Mouse (Mus musculus) bone marrow, adult 2 months (tissue): ENCODE measurements at regions not wholly inside any gene's neighbourhood (a gene's known extent, or its start where the extent isn't known, plus 50 kb on each side); places are given as distances from the start of the nearest gene placed in this dataset.

ENCODE experiments used
- H3K27ac ChIP-seq: fragments of 200-500 bp; 2 replicates; pipeline ENCODE4 v1.5.1; 2012; ENCODE audit warnings: low read depth, mild to moderate bottlenecking, control low read depth, inconsistent platforms, low read length; ENCODE audit not compliant: control insufficient read depth, poor library complexity, insufficient read depth
- H3K4me1 ChIP-seq: fragments of 200-500 bp; 2 replicates; pipeline ENCODE4 v1.6.1; 2011; ENCODE audit warnings: low read length; ENCODE audit not compliant: control insufficient read depth, insufficient read depth
- H3K4me3 ChIP-seq: fragments of 200-500 bp; replicated peaks from 2 replicates; pipeline ENCODE3; 2011; ENCODE audit warnings: mild to moderate bottlenecking, low read depth, low read length, control low read depth; ENCODE audit not compliant: control insufficient read depth
- CTCF ChIP-seq: fragments of 200-500 bp; IDR thresholded peaks from 2 replicates; pipeline ENCODE4 v1.5.1; 2011; ENCODE audit warnings: low read length, control low read depth; ENCODE audit not compliant: control insufficient read depth, insufficient read depth
- POLR2A ChIP-seq: fragments of 200-500 bp; IDR thresholded peaks from 2 replicates; pipeline ENCODE4 v1.6.1; 2011; ENCODE audit warnings: low read depth, mild to moderate bottlenecking, control low read depth, low read length, borderline replicate concordance; ENCODE audit not compliant: control insufficient read depth
- WGBS: fragments of 180-500 bp; shearing (Covaris S2); methylation state at CpG from one replicate; pipeline ENCODE4 v1.1.7; 2018; 5-methylcytosine and 5-hydroxymethylcytosine counted together

DNA sequence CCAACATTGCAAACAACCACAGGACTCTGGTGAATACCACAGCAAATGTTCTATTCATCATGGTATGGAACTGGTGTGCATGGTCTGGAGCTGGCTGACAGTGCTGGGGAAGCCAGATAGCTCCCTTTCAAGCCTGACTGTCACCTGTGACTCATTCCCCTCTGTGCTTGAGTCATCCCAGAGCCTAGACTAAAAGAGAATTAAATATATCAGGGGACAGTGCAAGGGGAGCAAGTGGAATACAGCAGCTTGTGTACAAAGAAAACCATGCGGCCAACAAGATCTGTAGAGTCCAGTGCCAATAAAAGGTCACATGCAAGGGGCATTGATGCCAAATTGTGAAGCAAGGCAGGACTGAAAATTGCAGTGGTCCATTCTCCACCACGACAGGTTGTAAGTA is 117.7 kb downstream of the Pah start:
- Histone ChIP-seq H3K4me3 (no peak overlapping the region), H3K27ac (no peak overlapping the region), H3K4me1 (no peaks in the 10 kb centered on the region)
- 82% methylated on average over 2 of the region's 2 CpGs for WGBS
- TF ChIP-seq POLR2A: no peak
- no peak for TF ChIP-seq CTCF

DNA sequence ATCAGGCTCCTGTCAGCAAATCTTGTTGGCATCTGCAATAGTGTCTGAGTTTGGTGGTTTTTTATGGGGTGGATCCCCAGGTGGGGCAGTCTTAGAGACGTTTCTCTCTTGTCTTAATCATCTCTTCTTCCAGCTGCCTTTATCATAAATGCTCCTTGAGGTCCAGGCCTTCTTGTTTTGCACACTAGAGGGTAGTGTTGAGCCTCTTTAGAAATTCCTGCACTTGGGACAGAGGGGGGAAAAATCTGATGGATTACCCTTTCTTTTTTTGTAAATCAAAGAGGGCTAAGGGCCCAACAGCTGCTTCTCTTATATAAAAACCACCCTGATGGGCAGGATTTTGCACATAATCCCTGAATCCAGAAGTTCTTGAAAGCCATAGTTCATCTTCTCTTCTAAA is 127.5 kb downstream of the Pah start:
- 3% methylated on average over 1 of the region's 1 CpGs for WGBS
- no peaks in the 10 kb centered on the region for H3K4me1 ChIP-seq
- TF ChIP-seq CTCF: no peak
- no peak for TF ChIP-seq POLR2A
- H3K27ac ChIP-seq: no peak overlapping the region
- no peak overlapping the region for H3K4me3 ChIP-seq

DNA sequence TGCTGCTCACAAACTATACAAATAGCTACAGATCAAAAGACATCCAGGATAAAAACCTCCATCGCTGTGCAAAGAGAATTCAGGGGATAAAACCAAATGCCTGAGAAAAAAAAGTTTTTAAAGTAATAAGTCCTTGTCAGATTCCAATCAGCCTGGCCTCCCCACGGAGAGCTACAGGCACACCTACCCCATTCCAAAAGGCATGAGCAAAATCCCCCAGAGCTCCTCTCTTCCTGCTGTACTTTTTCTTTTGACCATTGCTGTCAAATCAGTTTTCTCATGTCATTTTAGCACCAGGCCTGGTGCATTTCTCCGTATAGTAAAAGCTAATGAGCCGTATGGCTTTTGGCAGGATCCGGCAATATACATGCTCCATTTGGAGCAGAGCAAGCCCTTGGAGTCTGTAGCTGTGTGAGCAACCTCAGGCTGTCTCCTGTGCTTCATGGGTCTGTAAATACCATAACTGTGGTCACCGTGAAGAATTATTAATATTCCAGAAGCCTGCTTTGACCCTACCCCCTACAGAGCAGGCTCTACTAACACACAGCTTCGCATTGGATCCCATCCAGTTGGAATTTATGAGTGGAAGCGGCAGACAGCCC is 130.6 kb downstream of the Pah start:
- H3K4me3 ChIP-seq: no peak overlapping the region
- 76% methylated on average over 8 of the region's 8 CpGs for WGBS
- no peak overlapping the region for H3K27ac ChIP-seq
- TF ChIP-seq POLR2A: no peak
- no peak for TF ChIP-seq CTCF
- H3K4me1 ChIP-seq: no peaks in the 10 kb centered on the region

DNA sequence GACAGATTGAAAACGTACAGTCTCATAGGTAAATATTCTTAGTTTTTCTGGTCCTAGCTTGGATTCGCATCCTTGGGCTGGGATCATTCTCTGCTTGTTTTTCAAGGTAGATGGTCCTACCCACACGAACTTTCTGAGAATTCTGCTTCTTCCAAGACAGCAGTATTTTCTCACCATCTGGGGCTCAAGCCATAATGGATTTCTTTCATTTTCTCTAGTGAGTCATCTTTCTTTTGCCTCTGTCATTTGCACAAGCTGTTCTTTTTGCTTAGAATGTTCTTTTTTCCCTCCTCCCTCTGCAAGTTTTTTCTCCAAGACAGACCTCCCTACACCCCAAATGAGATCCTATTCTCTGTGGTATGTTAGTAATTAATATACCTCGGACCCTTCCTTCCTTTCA is 132.5 kb downstream of the Pah start:
- 67% methylated on average over 4 of the region's 4 CpGs for WGBS
- no peak overlapping the region for H3K4me3 ChIP-seq
- TF ChIP-seq POLR2A: no peak
- TF ChIP-seq CTCF: no peak

DNA sequence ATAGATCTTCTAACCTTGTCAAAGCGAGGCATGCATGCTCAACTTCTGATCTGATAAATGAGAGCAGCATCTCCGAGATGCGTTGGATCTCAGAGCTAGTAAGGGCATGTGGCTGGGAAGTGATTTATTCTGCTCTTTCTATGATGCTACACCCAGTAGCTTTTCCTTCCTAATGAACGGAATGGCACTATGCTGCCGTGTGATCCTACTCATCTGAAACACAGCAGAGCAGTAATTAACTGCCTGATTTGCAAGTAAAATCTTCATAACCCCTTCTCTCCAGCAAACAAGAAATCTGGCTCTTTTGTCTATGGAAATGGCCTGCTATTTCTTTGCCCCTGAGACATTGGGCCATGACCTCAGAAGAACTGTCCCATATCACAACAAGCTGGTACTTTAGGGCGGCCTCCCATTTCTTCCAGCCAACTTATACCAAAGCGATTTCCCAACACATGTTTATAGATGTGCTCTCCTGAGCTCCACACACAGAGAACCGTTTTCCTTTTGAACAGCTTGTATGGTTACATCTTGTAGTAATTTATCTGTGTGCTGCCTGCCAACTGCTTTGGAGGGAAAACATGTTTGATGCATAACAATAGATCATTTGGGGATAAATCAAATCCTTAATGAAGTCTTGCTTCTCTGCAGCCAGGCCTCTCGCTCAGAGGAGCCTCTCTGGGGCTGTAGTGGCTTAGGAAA is 144.6 kb downstream of the Pah start:
- WGBS: 83% methylated on average over 9 of the region's 9 CpGs
- Histone ChIP-seq H3K27ac (no peak overlapping the region), H3K4me3 (no peak overlapping the region), H3K4me1 (no peaks in the 10 kb centered on the region)
- no peak for TF ChIP-seq CTCF
- no peak for TF ChIP-seq POLR2A

More for the DNA sequence above, 132.5 kb downstream of the Pah start:
- H3K27ac ChIP-seq: no peak overlapping the region
- no peaks in the 10 kb centered on the region for H3K4me1 ChIP-seq

DNA sequence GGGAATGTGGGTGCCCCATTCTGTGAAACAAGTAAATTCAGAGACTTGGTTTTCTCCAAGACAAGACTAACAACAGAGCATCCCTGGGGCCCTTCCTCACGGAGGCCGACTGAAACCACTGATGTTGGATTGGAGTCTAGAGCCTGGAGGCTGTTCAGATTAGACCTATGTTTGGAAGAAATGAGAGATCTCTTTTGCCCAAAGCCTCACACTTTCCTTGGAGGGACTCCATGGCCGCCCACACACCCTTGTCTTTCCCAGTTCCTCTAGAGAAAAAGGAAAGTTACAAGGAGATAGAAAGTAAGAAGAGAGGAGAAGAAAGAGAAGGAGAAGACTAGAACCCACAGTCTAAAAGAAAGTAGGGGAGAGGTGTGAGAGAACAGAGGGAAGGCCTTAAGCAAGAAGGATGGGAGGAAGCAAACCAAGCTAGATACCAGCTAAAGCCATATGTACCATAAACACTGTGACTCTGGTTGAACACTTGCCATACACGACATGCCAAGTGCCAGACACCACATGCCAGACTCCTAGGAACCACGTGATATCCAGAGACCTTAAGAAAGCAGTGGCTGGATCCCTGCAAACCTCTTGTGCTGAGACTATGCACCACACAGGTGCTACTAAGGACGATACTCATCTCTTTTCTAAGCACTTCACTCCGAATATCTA is 145.3 kb downstream of the Pah start:
- Histone ChIP-seq H3K4me3 (no peak overlapping the region), H3K4me1 (no peaks in the 10 kb centered on the region), H3K27ac (no peak overlapping the region)
- 81% methylated on average over 7 of the region's 7 CpGs for WGBS
- TF ChIP-seq POLR2A: no peak
- no peak for TF ChIP-seq CTCF

DNA sequence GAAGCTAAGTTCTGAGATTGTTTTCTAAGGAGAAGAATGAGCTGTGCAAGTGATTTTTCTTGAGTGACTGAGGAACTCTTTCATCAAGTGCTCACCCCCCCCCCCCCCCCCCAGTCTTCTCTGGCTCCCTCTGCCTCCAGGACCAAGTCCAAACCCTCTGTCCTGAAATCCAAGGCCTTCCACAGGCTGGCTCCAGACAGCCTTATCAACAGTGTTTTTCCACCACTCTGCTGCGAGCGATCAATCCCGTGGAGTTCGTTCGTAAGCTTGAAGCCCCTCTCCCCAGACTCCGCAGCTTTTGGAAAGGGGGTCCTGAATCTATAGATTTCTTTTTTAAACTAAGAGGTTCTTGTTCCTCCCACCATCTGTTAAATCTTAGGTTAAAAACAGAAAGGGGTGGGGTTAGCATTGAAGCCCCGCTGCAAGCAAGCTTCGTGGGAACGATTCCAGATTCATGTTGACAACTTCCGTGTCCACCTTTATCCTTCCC is 146.1 kb downstream of the Pah start:
- no peak for TF ChIP-seq CTCF
- TF ChIP-seq POLR2A: no peak
- 87% methylated on average over 10 of the region's 10 CpGs for WGBS

DNA sequence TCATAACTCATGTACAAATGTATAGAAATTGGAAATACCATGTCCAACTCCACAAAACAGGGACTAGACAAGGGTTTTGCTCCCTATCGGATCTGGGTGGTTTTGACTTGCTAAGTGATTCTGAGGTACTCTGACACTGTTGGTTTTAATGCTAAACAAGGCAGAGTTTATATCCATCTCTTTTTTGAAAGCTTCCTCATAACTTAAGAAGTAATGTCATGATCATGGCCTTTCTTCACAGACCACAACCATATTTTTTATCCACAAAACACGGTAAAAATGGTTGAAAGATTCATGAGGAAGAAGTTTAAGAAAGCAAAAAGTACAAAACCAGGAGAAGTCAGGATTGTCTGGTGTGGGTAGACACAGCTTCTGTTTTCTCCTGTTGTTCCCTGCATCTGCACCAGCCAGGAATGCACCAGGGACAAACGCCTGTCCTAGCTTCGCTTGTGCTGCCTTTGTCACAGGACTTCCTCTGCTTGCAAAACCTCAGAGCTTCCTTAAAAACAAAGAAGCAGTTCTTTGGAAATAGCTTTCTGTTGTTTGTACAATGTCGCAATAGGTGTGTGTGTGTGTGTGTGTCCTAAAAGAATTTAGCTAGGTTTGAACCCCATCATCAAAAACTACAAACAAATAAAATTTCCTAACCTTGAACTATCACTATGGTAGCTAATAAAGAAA is 153.3 kb downstream of the Pah start:
- TF ChIP-seq POLR2A (no peak), CTCF (no peak)
- WGBS: 19% methylated on average over 5 of the region's 5 CpGs
- no peak overlapping the region; the same call in 1 of the 2 replicates for H3K27ac ChIP-seq
- no peak overlapping the region for H3K4me3 ChIP-seq
- H3K4me1 ChIP-seq: no peaks in the 10 kb centered on the region; the same call in 1 of the 2 replicates

More for the DNA sequence above, 146.1 kb downstream of the Pah start:
- Histone ChIP-seq H3K4me1 (no peaks in the 10 kb centered on the region), H3K4me3 (no peak overlapping the region), H3K27ac (no peak overlapping the region)
